Mouse (Mus musculus) fibroblast of lung, adult 2 months (primary cell): ENCODE results near the gene Rpl13a.
"Not testable (repeated sequence)": the region's sequence is repeated elsewhere in the genome, so short reads cannot be mapped to it uniquely, and the experiment has no call there.

ENCODE experiments used
- DNase-seq: peaks from one replicate; pipeline ENCODE4 v3.0.0-alpha.2; 2011; ENCODE audit warnings: low read depth

Rpl13a gene

DNA sequence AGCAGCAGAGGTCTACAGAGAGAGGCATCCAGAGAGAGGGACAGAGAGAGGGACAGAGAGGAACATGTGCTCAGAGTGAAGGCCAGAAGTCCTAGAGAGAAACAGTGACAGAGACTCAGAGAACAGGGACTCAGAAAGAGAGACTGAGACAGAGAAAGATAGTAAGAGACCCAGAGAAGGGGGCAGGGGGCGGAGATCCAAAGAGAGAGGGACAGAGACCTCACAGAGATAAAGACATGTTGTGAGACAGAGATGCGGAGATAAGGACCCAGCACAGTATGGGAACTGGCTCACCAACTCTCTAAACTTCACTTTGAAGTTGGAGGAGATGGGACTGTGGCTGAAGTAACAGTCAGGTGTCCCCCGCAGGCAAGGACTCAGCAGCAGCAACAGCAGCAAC, 6.8 kb upstream of the Rpl13a start:
- DNase-seq = no peak

DNA sequence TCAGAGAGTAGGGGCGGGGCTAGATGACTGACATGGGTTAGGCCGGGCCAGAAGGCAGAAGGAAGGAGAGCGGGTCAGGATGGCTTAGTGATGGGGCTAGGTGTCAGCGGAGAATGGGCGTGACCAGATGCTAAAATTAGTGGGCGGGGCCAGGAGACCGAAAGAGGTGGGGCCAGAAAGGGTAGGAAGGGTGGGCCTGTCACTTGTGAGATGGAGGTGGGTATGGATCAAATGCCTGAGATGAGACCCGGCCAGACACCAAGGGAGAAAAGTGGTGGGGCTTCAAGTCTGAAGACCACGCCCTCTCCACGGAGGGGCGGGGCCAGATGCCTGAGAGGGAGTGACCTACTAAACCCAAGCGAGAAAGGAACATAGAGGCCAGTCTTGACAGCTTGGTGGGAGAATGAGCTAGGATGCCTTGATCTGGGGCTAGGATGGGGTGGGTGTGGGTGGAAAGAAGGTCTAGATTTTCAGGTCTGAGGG, 6.0 kb upstream of the Rpl13a start:
- DNase-seq = no peak

DNA sequence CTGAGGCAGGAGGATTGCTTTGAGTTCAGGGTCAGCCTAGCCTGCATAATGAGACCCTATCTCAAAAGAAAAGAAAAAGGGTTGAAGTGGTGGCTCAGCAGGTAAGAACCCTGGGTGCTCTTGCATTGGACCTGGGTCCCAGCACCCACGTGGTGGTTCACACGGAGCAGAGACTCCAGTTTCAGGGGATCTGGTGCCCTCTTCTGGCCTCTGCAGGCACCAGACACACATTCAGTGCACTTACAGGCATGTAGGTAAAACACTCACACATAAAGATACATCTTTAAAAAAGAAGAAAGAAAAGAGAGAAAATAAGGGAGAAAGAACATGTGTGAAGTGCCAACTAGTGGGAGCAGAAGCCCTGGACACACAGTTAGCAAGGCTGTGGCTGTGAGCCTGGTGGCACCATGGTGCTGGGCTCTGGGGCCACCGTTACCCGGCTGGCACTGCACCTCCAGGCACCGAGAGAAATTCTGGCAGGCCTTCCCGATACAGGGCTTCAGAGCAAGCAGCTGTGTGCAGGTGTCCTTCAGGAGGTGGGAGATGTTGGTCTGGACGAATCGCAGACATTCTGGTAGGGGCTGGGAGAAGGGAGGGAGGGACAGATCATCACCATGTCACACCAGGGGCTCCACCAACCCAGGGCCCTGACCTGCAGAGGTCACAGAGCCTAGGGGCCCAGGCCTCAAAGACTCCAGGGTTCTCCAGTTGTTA, 5.0 kb upstream of the Rpl13a start:
- no peak for DNase-seq

DNA sequence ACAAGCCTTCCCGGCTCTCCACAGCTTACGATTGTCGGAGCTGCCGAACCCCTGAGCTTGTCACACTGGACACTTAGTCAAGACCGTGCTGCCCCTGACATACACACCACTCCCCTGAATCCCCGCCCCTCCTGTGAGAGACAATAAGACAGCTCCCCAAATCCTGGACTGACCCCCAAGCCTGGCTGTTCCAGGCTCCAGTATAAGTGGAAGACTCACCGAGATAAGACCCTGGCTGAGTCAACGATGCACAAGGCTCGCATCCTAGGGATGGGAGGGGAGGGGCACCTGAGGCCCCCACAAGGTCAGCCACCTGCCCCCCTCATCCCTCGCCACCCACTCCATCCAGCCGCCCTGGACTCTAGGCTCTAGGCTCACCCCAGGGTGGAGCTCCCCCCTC, 3.3 kb upstream of the Rpl13a start:
- DNase-seq = no peak

DNA sequence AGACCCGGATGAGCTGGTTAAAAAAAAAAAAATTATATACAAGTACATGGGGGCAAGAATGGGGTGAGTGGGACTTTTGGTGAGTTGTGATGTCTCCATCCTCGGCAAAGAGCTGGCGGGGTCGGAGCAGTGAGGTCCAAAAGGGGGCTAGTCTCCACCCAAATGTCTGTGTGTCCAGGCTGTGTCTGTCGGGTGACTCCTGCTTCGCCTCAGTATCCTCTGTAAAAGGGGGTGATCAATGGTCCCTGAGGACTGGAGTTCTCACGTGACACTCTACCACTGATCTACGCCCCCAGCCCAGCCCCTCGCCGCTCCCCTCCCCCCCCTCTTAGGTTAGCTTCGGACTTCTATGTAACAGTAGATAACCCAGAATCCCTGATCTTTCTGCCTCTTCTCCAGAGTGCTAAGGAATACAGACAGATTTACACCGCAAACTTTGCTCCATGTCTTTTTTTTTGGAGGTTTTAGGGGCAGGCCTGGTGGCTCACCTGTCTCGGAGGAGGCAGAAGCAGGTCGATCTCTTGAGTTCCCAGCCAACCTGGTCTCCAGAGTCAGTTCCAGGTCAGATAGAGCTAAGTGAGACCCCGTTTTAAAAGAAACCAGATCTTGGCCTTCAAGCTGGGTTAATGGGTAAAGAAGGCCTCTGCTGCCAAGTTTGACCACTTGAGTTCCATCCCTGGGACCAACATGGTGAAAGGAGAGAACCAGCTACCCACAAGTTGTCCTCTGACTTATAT, 1.4 kb upstream of the Rpl13a start:
- no peak for DNase-seq

DNA sequence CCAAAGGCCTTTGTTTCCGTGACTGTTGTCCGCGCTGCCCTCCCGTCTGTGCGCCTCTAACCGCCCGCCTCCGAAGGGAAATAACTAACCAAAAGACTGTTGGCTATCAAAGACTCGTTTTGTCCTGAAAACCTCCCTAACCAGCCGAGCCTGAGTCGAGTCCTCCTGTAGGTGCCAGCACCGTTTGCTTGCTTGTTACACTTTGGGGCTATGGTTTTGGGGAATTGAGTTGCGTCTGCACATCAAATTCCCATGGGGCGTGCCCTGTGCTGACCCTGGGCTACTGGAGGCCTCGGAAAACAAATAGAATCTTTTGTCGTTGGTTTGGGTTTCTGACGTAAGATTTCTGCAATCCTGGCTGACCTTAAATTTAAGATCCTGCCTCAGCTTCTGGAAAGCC, 757 bp upstream of the Rpl13a start:
- DNase-seq = peak; percentile 65

DNA sequence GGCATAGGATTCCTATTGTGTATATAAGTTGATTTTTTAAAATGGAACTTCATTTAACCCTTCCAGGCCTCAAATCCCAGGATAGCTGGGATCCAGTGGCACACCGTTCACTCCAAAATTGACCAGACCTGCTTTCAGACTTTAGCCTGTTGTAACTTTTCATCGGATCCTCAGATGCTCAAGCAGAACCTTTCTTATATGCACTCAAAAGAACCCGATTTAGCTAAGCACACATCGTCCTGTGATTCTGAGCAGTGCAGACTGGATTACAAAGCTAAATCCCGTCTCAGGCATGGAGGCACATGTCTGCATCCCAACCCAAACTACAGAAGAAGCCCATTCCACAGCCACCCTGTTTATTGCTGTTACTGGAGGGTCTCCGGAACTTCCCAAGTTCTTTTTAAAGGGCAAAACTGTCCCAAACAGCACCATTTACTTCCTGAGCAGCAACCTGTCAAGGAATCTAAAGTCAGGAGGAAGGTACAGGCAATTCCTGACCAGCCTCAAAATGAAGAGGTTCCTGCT, 799 bp downstream of the Rpl13a start:
- DNase-seq = no peak

DNA sequence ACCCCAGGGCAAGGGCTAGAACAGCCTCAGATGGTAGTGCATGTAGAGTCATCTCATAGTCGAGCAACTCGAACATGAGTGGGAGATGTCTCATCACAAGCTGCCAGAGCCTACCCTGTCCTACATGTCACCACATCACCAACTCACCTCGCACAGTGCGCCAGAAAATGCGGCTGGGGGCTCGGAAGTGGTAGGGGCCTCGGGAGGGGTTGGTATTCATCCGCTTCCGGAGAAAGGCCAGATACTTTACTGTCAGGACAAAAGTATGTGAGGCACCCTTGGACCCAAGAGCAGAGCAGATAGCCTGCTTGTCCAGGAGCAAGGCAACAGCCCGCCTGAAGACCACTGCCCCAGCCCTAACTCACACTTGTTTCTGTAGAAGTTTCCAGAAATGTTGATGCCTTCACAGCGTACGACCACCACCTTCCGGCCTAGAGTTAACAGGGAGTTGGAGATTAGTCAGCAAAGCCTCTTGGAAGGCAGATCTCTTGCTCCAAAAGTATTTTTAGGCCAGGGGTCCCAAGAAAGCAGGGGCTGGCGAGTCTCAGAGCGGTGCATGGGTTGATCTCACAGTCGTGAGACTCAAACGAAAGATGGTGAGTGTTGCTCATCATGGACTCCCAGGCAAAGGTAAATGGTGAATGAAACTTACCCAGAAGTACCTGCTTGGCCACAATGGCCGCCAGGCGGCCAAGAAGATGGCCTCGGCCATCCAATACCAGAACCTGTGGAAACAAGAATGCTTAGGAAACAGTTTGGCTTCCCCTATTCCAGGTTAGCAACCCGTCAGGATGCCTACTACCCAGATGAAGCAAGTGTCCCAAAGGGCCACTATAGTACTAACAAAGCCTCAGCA, 1.5 kb downstream of the Rpl13a start:
- DNase-seq = no peak

DNA sequence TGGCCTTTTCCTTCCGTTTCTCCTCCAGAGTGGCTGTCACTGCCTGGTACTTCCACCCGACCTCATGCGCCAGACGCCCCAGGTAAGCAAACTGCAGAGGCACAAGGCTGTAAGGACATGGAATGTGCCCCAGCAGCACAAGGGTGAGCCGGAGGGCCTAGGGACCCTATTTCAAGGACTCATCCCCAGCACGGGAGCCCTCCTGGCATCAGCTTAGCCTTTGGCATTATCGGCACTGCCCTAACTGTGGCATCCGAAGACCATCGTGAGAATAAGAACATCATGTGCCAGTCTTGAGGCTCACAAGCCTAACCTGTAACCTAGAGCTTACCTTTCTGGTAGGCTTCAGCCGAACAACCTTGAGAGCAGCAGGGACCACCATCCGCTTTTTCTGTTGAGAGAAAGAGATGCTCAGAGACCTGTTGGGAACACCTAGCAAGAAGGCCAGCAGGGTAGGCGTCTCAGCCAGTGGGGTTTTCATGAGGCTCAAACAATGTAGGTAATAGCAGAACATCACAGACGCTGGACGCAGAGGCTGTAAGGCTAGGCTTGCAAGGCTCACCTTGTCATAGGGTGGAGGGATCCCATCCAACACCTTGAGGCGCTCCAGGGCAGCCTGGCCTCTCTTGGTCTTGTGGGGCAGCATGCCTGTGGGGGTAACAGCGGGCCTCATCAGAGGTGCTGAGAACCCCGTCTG, 2.3 kb downstream of the Rpl13a start:
- no peak for DNase-seq

DNA sequence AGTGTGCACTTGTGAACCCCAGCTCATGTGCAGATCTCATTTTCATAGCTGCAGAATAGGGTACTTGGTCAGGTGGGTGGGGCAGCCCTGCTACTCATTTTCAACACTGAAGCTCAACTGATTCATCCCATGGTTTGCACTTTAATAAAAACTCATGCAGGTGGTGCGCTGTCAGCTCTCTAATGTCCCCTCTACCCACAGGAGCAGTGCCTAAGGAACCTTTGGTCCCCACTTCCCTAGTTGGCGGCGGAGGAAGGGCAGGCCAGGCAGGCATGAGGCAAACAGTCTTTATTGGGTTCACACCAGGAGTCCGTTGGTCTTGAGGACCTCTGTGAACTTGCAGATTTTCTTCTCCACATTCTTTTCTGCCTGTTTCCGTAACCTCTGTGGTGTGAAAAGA, 2.9 kb downstream of the Rpl13a start:
- DNase-seq = not testable (repeated sequence)

DNA sequence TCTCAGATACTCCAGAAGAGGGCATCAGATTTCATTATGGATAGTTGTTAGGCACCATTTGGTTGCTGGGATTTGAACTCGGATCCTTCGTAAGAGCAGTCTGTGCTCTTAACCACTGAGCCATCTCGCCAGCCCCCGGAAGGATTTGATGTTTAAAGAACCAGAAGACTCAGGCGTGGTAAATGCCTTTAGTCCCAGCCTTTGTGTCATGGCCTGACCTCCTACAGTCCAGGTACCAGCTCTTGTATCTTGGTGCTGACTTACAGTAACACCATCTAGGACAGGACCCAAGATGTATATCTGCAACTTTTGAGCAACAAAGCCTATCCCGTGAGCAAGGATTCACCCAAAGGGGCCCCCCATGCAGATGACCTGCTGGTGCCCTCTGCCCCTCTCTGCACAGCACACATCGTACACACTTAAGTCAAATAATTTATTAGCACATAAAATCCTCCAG, 3.4 kb downstream of the Rpl13a start:
- peak; percentile 40 for DNase-seq

DNA sequence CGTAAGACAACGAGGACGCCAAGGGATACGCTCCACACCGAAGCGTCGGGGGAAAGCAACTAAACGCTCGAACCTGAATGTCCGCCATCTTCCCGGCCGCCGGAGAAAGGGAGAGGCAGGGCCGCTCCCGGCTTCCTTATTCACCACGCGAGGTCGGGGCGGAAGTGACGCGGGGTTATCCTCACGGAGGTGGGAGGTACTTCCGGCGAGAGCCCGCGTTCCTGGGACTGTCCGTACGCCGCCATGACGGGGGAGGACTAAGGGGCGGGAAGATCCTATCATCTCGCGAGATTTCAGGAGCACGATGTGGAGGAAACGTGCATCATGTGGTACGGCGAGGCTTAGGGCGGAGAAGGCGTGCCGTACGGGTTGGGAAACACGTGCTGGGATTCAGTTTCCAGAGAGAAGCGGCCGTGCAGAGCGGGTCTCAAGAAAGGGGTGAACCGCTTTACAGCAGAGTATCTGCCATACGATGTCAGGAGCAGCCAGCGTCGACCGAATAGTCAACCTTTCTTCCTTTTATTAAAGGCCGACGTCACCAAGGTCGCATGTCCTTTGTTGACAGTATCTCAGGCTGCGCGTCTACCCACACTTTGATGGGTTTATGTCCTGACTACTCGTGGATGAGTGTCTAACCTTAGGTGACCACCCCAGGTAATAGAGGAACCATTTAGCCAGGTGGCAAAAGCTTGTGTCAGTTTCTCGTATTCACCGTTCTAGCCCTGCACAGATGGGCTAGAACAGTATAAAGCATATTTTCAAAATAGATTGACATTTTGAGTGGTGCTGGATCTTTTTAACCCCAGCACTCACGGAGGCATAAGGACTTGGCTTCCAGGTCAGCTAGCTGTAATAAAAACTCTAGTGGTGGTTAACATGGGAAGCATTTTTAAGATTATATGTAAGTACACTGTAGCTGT, 4.1 kb downstream of the Rpl13a start, which contains the start of gene Rps11:
Gene Rps11, minus strand, starts transcription at position 216 of the 920 bp plus-strand sequence.
- peak; percentile 99 for DNase-seq

DNA sequence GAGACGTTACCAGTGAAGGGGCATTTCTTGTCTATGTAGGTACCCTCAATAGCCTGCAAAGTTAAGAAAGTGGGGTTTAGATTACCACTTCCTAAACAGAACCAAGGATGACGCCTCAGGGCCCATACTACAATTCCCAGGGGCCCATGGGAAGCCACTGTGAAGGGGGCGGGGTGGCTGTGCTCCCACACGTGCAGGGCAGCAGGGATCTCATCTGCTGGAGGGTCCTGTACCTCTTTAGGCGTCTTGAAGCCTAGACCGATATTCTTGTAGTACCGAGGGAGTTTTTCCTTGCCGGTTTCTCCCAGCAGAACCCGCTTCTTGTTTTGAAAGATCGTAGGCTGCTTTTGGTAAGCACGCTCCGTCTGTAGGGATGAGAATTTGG, 5.4 kb downstream of the Rpl13a start:
- DNase-seq = no peak

DNA sequence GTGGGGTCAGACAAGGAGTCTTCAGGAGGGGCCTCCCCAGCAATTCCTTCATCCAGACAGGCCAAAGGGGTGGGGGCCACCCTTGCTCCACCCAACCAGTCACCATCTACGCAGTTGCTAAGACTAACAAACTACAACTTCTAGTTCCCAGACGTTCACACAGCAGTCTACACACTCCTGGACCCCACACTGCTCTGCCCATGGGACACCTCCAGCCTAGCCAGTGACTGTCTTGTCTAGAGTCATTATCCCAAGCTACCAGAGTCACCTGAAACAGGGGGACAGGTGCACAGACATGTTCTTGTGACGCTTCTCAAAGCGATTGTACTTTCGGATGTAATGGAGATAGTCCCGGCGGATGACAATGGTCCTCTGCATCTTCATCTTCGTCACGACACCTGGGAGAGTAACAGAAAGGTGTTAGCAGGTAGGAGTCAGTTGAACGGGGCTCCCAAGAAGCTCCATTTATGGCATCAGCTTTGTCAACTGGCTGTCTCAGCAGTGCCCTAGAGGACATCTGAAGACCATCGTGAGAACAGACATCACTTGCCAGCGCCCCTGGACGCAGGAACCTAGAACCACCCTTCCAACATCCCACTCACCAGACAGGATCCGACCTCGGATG, 5.9 kb downstream of the Rpl13a start:
- DNase-seq = no peak

DNA sequence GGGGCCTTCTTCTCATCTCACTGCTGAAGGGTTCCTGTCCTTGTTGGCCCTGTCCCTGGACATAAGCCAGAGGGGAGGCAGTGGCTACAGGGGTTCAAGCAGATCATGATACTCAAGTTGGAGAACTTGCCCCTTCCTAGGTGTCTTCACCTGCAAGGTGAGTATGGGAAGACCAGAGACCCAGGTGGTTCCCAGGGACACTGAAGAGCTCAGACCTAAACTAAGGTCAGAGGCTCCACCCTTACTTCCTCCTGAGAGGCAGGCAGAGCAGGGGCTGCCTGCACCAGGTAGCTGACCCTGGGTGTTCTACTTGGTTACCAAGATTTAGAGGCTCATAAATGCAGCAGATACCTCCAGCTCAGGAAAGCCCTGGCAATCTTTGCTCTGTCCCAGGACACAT, 6.6 kb downstream of the Rpl13a start:
- DNase-seq = no peak

DNA sequence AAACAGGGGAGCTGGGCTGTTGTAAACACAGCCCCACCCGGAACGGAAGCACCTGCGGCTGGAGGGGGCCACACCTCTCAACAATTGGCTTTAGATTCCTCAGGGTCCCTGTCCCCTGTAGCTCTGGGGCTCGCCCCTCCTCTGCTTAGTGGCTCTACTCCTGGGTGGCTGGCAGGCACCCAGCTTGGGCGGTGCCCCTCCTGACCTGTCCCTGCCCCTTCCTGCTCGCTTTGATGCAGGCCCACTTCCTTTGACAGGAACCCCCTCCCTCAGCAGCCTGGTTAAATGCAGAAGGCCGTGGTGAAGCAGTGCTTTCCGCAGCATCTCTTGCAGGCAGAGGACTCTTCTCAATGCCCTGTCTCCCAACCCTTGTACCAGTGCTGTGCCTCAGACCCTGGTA, 7.2 kb downstream of the Rpl13a start:
- no peak for DNase-seq

DNA sequence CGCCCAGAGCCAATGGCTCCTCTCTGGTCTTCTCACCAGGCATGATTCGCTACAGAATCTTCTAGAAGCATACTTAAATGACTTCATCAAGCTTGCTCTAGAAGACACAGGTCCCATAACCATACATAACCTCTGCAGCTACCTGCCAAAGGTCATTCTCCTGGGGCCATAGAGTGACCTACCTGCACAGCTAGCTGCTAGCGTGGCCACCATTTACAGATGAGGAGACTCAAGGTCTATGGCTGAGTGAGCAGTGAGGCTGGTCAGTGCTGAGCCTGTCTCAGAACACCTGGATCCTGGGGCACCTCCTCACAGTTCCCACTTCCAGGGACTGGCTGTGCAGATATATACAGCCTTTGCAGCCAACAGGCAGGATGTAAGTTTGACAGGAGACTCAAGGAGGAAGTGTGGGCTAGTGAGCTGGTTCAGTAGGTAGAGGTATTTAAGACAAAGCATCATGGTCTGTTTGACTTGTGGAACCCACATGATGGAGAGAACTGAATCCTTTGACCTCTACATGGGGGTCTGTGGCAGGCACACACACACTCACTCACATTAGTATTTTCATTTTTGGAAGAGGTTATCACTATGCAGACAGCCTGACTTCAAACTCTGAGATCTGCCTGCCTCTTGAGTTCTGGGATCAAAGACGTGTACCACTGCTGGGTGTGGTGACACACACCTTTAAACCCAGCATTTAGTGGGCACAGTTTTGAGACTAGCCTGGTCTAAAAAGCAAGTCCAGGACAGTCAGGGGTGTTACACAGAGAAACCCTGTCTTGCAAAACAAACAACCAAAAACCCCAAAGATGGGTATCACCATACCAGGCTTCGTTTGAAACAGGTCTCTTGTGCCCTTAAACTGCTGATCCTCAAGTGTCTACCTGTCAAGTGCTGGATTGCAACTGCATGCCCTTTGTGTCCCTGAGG, 8.5 kb downstream of the Rpl13a start:
- no peak for DNase-seq

DNA sequence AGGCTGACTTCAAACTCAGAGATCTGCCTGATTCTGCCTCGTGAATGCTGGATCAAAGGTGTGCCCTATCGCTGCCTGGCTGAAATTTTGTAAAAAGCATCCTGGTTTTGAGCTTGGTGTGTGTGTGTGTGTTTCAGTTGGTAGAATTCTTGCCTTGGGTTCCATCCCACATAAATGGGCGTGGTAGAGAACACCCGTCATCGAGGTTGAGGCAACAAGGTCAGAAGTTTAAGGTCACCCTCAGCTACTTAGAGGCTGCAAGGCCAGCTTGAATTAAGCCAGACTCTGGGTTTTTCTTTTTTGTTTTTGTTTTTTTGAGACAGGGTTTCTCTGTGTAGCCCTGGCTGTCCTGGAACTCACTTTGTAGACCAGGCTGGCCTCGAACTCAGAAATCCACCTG, 10.2 kb downstream of the Rpl13a start:
- no peak for DNase-seq

DNA sequence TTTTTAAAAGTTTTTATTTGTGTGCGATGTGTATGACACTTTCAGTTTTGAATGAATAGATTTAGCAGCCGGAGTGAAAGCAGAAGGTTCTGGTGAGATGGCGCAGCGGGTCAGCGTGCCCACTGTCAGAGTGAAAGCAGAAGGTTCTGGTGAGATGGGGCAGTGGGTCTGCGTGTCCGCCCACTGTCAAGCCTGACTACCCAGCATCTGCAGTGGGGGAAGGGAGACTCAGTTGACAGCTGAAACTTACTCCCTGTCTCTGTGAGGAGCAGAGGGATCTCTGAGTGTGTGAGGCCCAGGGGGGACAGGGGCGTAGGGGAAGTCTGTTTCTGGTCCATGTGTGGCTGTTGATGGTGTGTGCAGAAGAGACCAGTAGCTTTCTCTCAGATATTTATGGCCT, 11.0 kb downstream of the Rpl13a start:
- no peak for DNase-seq
